ENCODE assay signal across 24 mouse cellular contexts in genomic region chr5:87499341-87499740, GRCm38 (mm10). TPM values are rescaled to one million over a fixed set of nuclear protein-coding genes. Genes with fewer than 3 reads are reported as not detected.
DNase-seq lines count a peak whose midpoint lies in the region; ATAC-seq and TF ChIP-seq lines count a peak whose summit lies in the region.
"Had no signal": no experiment of that assay in that cellular context is flagged by ENCODE, and none has a peak within 500 bp of the region (broad histone marks: within the 10 kb centered on the region; RNA-seq: fewer than 3 reads in every experiment).

No protein-coding gene starts in this region.

- no peaks in the 10 kb centered on the region for H3K4me1 ChIP-seq in heart, postnatal 0 days (ENCODE audit: control insufficient read depth, insufficient read depth)
- H3K4me1 ChIP-seq in heart, embryonic 10.5 days, result no peaks in the 10 kb centered on the region
- H3K4me1 ChIP-seq in brown adipose tissue, adult 24 weeks (ENCODE audit: control insufficient read depth, insufficient read depth, insufficient read length, low read length), result peaks cover 2% of the 10 kb centered on the region; the same call in 1 of the 2 replicates
- no peaks in the 10 kb centered on the region for H3K4me1 ChIP-seq in forebrain, embryonic 16.5 days (replicated peaks; ENCODE audit: control insufficient read depth, insufficient read depth, low read length)
- H3K4me1 ChIP-seq: embryonic facial prominence, embryonic 10.5 days; hindbrain, embryonic 13.5 days had no signal

- no peak overlapping the region for H3K4me3 ChIP-seq in heart, postnatal 0 days (ENCODE audit: low read depth, low read length)
- H3K4me3 ChIP-seq in heart, embryonic 10.5 days, result no peak overlapping the region
- H3K4me3 ChIP-seq in brown adipose tissue, adult 24 weeks (ENCODE audit: insufficient read depth, low read depth, low read length), result no peak overlapping the region
- no peak overlapping the region for H3K4me3 ChIP-seq in forebrain, embryonic 16.5 days (replicated peaks; ENCODE audit: low read length)
- H3K4me3 ChIP-seq: embryonic facial prominence, embryonic 10.5 days; forebrain, embryonic 10.5 days; hindbrain, embryonic 13.5 days had no signal

- peak overlapping the region; percentile 16; the same call in 1 of the 2 replicates for H3K27ac ChIP-seq in heart, postnatal 0 days (ENCODE audit: low read depth)
- H3K27ac ChIP-seq in heart, embryonic 10.5 days, result no peak overlapping the region
- peak overlapping the region; percentile 48 for H3K27ac ChIP-seq in brown adipose tissue, adult 24 weeks (replicated peaks; ENCODE audit: low read depth, low read length)
- H3K27ac ChIP-seq in forebrain, embryonic 16.5 days (ENCODE audit: low read length), result no peak overlapping the region
- H3K27ac ChIP-seq: embryonic facial prominence, embryonic 10.5 days; forebrain, embryonic 10.5 days; hindbrain, embryonic 13.5 days; hindbrain, postnatal 0 days had no signal

- TF ChIP-seq CTCF in heart, postnatal 0 days (IDR thresholded peaks at IDR 0.05; ENCODE audit: low read depth), result no peak

- ATAC-seq in heart, postnatal 0 days (ENCODE audit: insufficient read depth, low read depth), result peak; percentile 77
- no peak for ATAC-seq in forebrain, embryonic 16.5 days
- ATAC-seq: forebrain, embryonic 14.5 days; hindbrain, postnatal 0 days had no signal

- H3K27me3 ChIP-seq in heart, postnatal 0 days (ENCODE audit: control insufficient read depth, insufficient read depth, low read length), result no peaks in the 10 kb centered on the region
- H3K27me3 ChIP-seq in heart, embryonic 10.5 days (ENCODE audit: insufficient read depth, poor library complexity, severe bottlenecking), result no peaks in the 10 kb centered on the region
- H3K27me3 ChIP-seq in forebrain, embryonic 16.5 days (replicated peaks; ENCODE audit: control insufficient read depth, insufficient read depth, low read length), result no peaks in the 10 kb centered on the region
- H3K27me3 ChIP-seq: CH12.LX; hindbrain, embryonic 13.5 days had no signal

- no peaks in the 10 kb centered on the region for H3K36me3 ChIP-seq in heart, postnatal 0 days (replicated peaks; ENCODE audit: control insufficient read depth, insufficient read depth, low read length)
- no peaks in the 10 kb centered on the region for H3K36me3 ChIP-seq in heart, embryonic 10.5 days
- no peaks in the 10 kb centered on the region for H3K36me3 ChIP-seq in forebrain, embryonic 16.5 days (ENCODE audit: control insufficient read depth, insufficient read depth)
- H3K36me3 ChIP-seq: embryonic facial prominence, embryonic 10.5 days; forebrain, embryonic 10.5 days; hindbrain, embryonic 13.5 days had no signal

- TF ChIP-seq EP300 in heart, postnatal 0 days (IDR thresholded peaks at IDR 0.05; ENCODE audit: low read depth), result no peak

- no peak overlapping the region for H3K4me2 ChIP-seq in heart, postnatal 0 days (ENCODE audit: low read depth, low read length)
- H3K4me2 ChIP-seq in forebrain, embryonic 16.5 days (ENCODE audit: low read length), result no peak overlapping the region
- H3K4me2 ChIP-seq: hindbrain, embryonic 13.5 days had no signal

- no peaks in the 10 kb centered on the region for H3K9me3 ChIP-seq in heart, postnatal 0 days (replicated peaks; ENCODE audit: control insufficient read depth, low read length)
- H3K9me3 ChIP-seq in heart, embryonic 10.5 days, result no peaks in the 10 kb centered on the region
- no peaks in the 10 kb centered on the region for H3K9me3 ChIP-seq in forebrain, embryonic 16.5 days (ENCODE audit: control insufficient read depth, low read length)
- H3K9me3 ChIP-seq: embryonic facial prominence, embryonic 10.5 days; forebrain, embryonic 10.5 days; hindbrain, embryonic 13.5 days had no signal

- peak; percentile 56 for DNase-seq in heart, postnatal 0 days (ENCODE audit: low spot score)
- no peak for DNase-seq in heart, embryonic 10.5 days (ENCODE audit: low spot score)
- peak; percentile 14 for DNase-seq in kidney, adult 9 months
- no peak for DNase-seq in kidney, adult 18-20 months
- no peak for DNase-seq in thymus, postnatal 0 days (ENCODE audit: low spot score)
- DNase-seq: adrenal gland, postnatal 25 days; cerebellum, adult 2 months; cerebellum, postnatal 10 days; gastrocnemius, postnatal 14 days; heart, adult 11 months; heart, postnatal 14 days had no signal

- no peak overlapping the region for H3K9ac ChIP-seq in heart, postnatal 0 days (replicated peaks; ENCODE audit: low read depth, low read length)
- H3K9ac ChIP-seq in forebrain, embryonic 16.5 days (replicated peaks; ENCODE audit: low read depth, low read length), result no peak overlapping the region
- H3K9ac ChIP-seq: hindbrain, embryonic 13.5 days had no signal

RNA-seq across cellular contexts. Expression of gene Ugt2a1, which starts 8.7 kb away (rescaled TPM):
- not detected in 2 replicates for total RNA-seq in heart, postnatal 0 days (2014; rRNA removed; ENCODE audit: low replicate concordance)
- polyA plus RNA-seq in heart, postnatal 0 days (2015; fragmentation: Nextera tagmentation; extraction: Ambion mirVana), result not detected in 2 replicates
- polyA plus RNA-seq in heart, embryonic 10.5 days (2016; fragmentation: Nextera tagmentation; extraction: Ambion mirVana), result not detected in 2 replicates
- not detected in 2 replicates for polyA plus RNA-seq in brown adipose tissue, adult 24 weeks (2012; ENCODE audit: insufficient read depth, insufficient read length, missing spikeins)
- 0.80 TPM in 1 of 2 replicates, not detected in the other for polyA plus RNA-seq in forebrain, embryonic 16.5 days (2015; fragmentation: Nextera tagmentation; extraction: Ambion mirVana)
- polyA plus RNA-seq in thymus, postnatal 0 days (2015; fragmentation: Nextera tagmentation; extraction: Ambion mirVana), result not detected in 2 replicates
- total RNA-seq: adrenal gland, adult 18-20 months; adrenal gland, postnatal 25 days; CH12.LX; gastrocnemius, postnatal 14 days; heart, postnatal 14 days; hematopoietic stem cell, adult 5-6 weeks; hindbrain, postnatal 0 days had no signal
- polyA plus RNA-seq: cerebellum, adult 2 months; embryonic facial prominence, embryonic 10.5 days; forebrain, embryonic 10.5 days; forebrain, embryonic 14.5 days; heart, embryonic 14.5 days; hindbrain, embryonic 13.5 days; hindbrain, postnatal 0 days; intestine, embryonic 14.5 days had no signal

RNA-seq across cellular contexts. Expression of gene Gm43638, which starts 12.7 kb away (rescaled TPM):
- total RNA-seq in heart, postnatal 0 days (2014; rRNA removed; ENCODE audit: low replicate concordance), result not detected in 2 replicates
- polyA plus RNA-seq in heart, postnatal 0 days (2015; fragmentation: Nextera tagmentation; extraction: Ambion mirVana), result not detected in 2 replicates
- not detected in 2 replicates for polyA plus RNA-seq in heart, embryonic 10.5 days (2016; fragmentation: Nextera tagmentation; extraction: Ambion mirVana)
- not detected in 2 replicates for polyA plus RNA-seq in brown adipose tissue, adult 24 weeks (2012; ENCODE audit: insufficient read depth, insufficient read length, missing spikeins)
- polyA plus RNA-seq in forebrain, embryonic 16.5 days (2015; fragmentation: Nextera tagmentation; extraction: Ambion mirVana), result not detected in 2 replicates
- not detected in 2 replicates for polyA plus RNA-seq in thymus, postnatal 0 days (2015; fragmentation: Nextera tagmentation; extraction: Ambion mirVana)
- total RNA-seq: adrenal gland, adult 18-20 months; adrenal gland, postnatal 25 days; CH12.LX; gastrocnemius, postnatal 14 days; heart, postnatal 14 days; hematopoietic stem cell, adult 5-6 weeks; hindbrain, postnatal 0 days had no signal
- polyA plus RNA-seq: cerebellum, adult 2 months; embryonic facial prominence, embryonic 10.5 days; embryonic facial prominence, embryonic 14.5 days; forebrain, embryonic 10.5 days; forebrain, embryonic 14.5 days; heart, embryonic 14.5 days; hindbrain, embryonic 13.5 days; hindbrain, postnatal 0 days; intestine, embryonic 14.5 days had no signal

RNA-seq across cellular contexts. Expression of gene Ugt2a2, which starts 17.3 kb away (rescaled TPM):
- total RNA-seq in heart, postnatal 0 days (2014; rRNA removed; ENCODE audit: low replicate concordance), result not detected in 2 replicates
- polyA plus RNA-seq in heart, postnatal 0 days (2015; fragmentation: Nextera tagmentation; extraction: Ambion mirVana), result not detected in 2 replicates
- not detected in 2 replicates for polyA plus RNA-seq in heart, embryonic 10.5 days (2016; fragmentation: Nextera tagmentation; extraction: Ambion mirVana)
- polyA plus RNA-seq in brown adipose tissue, adult 24 weeks (2012; ENCODE audit: insufficient read depth, insufficient read length, missing spikeins), result not detected in 2 replicates
- 0.30 and 0.52 TPM in 2 replicates for polyA plus RNA-seq in forebrain, embryonic 16.5 days (2015; fragmentation: Nextera tagmentation; extraction: Ambion mirVana)
- polyA plus RNA-seq in thymus, postnatal 0 days (2015; fragmentation: Nextera tagmentation; extraction: Ambion mirVana), result not detected in 2 replicates
- total RNA-seq: adrenal gland, adult 18-20 months; adrenal gland, postnatal 25 days; CH12.LX; gastrocnemius, postnatal 14 days; heart, postnatal 14 days; hematopoietic stem cell, adult 5-6 weeks; hindbrain, postnatal 0 days had no signal
- polyA plus RNA-seq: cerebellum, adult 2 months; forebrain, embryonic 10.5 days; forebrain, embryonic 14.5 days; heart, embryonic 14.5 days; hindbrain, embryonic 13.5 days; intestine, embryonic 14.5 days had no signal

RNA-seq across cellular contexts. Expression of gene Sult1b1, which starts 38.7 kb away (rescaled TPM):
- total RNA-seq in heart, postnatal 0 days (2014; rRNA removed; ENCODE audit: low replicate concordance), result not detected in 2 replicates
- polyA plus RNA-seq in heart, postnatal 0 days (2015; fragmentation: Nextera tagmentation; extraction: Ambion mirVana), result not detected in 2 replicates
- polyA plus RNA-seq in heart, embryonic 10.5 days (2016; fragmentation: Nextera tagmentation; extraction: Ambion mirVana), result 0.18 TPM in 1 of 2 replicates, not detected in the other
- not detected in 2 replicates for polyA plus RNA-seq in brown adipose tissue, adult 24 weeks (2012; ENCODE audit: insufficient read depth, insufficient read length, missing spikeins)
- not detected in 2 replicates for polyA plus RNA-seq in forebrain, embryonic 16.5 days (2015; fragmentation: Nextera tagmentation; extraction: Ambion mirVana)
- 0.17 TPM in 1 of 2 replicates, not detected in the other for polyA plus RNA-seq in thymus, postnatal 0 days (2015; fragmentation: Nextera tagmentation; extraction: Ambion mirVana)
- total RNA-seq: adrenal gland, adult 18-20 months; adrenal gland, postnatal 25 days; CH12.LX; gastrocnemius, postnatal 14 days; heart, postnatal 14 days; hematopoietic stem cell, adult 5-6 weeks; hindbrain, postnatal 0 days had no signal
- polyA plus RNA-seq: cerebellum, adult 2 months; forebrain, embryonic 10.5 days; forebrain, embryonic 14.5 days; heart, embryonic 14.5 days; hindbrain, embryonic 13.5 days; hindbrain, postnatal 0 days had no signal

Comparison
In these comparisons a context has a peak if more than half of its experiments do, and no peak if none do; other contexts are left out.
1. DNase-seq: peak in heart, postnatal 0 days (single experiment) and kidney, adult 9 months (single experiment); none in heart, embryonic 10.5 days (single experiment), kidney, adult 18-20 months (single experiment) and thymus, postnatal 0 days (single experiment).
2. H3K27ac ChIP-seq: peak in heart, postnatal 0 days (single experiment) and brown adipose tissue, adult 24 weeks (single experiment); none in heart, embryonic 10.5 days (single experiment) and forebrain, embryonic 16.5 days (single experiment).